Mouse (Mus musculus): Measurements from ENCODE around the gene Trp53tg5.

DNA sequence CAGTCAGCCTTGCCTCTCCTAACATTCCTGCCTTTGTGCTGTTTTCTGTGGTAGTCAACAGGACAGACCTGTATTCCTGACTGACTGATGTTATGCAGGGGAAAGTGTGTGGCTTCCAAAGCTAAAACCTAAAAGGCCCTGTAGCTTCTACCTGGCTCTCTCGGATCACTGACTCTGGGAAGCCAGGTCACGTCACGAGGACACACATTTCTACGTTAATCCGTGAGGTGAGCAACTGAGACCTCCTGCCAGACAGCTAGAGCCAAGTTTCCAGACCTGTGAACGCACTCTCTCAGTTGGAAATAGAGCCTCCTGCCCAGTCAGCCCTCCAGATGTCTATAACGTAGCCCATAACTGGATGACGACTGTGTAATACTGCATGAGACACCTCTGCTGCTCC lies 51.5 kb downstream of the Trp53tg5 start:
- TF ChIP-seq CTCF (IDR thresholded peaks at IDR 0.05; ENCODE audit: insufficient read depth, low read depth, low read length) (no peak), POLR2A (IDR thresholded peaks at IDR 0.05; ENCODE audit: insufficient read depth, low read depth, low read length) (no peak)
